Mouse (Mus musculus) heart, postnatal 36 days (tissue): ENCODE results near the gene Ppp6r2. TPM values are rescaled to one million over a fixed set of nuclear protein-coding genes. Genes with fewer than 3 reads are reported as not detected.

ENCODE experiments used
- DNase-seq, 2 experiments: peaks; one replicate each; pipeline ENCODE4 v3.0.0; 2021 to 2022
- intact Hi-C: fragments of 180-260 bp; cut with DNase I; formaldehyde crosslinking; loops from one replicate; pipeline ENCODE4 v1.15.1; 2025
- total RNA-seq, 2 experiments: library from RNA; stranded (reverse); gene quantifications; 2 replicates each; pipeline ENCODE4 v1.2.3; 2021

Ppp6r2 gene
- total RNA-seq, result 10 to 100 TPM; 70.5 to 72.5 TPM

DNA sequence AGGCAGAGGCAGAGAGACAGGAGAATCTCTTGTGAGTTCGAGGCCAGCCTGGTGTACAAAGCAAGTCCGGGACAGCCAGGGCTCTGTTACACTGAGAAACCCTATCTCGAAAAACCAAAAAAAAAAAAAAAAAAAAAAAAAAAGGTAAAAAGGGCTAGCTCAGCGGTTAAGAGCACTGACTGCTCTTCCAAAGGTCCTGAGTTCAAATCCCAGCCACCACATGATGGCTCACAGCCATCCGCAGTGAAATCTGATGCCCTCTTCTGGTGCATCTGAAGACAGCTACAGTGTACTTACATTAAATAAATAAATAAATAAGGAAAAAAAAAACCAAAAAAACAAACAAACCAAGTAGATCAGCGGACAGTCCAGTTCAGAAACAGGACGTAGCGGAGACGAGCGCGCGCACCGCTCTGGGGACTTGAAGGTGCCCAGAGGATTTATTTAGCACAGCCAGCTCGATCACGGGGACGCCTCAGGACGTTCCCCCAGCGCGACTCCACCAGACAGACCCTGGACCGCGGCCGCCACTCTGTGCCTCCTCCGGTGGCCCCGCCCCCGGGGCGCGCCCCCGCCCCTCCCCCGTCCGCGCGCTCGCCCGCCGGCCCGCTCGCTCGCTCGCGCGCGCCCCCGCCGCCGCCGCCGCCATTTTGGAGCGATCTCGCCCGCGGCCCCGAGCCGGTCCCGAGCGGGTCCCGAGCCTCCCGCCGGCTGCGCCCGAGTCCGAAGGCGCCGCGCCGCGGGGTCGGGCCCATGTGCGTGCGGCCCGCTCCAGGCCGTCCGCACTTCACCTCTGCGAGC, at the start of gene Ppp6r2:
Ppp6r2 (plus strand) TSS at position 639 of the 801 bp plus-strand sequence.
- peak; percentile 85 to 86 for DNase-seq
- intact Hi-C loops, result loop anchor here (1.0 to 5.0 kb wide), 6 partner anchors 14 to 384 kb away; partner anchors contain the start of genes Dennd6b and Tubgcp6

DNA sequence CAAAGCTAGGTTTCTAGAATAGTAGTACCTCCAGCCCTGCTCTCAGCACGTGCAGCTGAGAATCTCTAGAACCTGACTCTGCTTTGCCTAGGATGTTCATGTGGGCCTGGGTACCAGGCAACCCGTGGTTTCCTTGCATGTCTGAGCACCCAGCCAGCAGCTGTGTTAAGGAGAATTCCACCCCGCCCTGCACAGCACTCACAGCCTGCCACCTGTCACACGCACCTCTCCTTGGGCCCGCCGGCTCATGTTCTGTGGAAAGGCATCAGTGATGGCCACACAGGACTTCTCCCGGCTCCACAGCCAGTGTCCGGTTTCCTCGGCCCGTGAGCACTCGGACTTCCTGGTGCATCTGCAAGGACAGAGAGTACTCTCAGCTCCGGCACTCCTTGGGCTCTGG, 45.9 kb upstream of the Ppp6r2 start:
- DNase-seq, result no peak
- intact Hi-C loops, result no loop called here

DNA sequence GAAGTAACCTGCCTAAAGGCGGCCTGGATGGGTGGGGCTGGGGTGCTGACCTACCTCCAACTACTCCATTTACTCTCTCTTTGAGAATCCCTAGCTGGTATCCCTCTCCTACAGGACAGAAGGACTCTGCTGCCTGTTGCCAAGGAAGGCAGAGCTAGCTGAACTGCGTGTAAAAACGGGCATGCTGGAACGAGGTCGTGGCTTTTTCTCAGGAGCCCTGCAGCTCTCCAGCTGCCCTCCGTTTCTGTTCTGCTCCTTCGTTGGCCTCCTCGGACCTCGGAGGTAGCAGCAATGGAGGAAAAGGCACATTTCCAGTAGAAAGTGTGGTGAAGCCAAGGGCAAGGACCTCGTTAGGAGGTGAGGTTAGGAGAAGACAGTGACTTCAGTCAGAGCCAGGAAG, 42.4 kb upstream of the Ppp6r2 start:
- DNase-seq, result no peak
- intact Hi-C loops, result no loop called here

DNA sequence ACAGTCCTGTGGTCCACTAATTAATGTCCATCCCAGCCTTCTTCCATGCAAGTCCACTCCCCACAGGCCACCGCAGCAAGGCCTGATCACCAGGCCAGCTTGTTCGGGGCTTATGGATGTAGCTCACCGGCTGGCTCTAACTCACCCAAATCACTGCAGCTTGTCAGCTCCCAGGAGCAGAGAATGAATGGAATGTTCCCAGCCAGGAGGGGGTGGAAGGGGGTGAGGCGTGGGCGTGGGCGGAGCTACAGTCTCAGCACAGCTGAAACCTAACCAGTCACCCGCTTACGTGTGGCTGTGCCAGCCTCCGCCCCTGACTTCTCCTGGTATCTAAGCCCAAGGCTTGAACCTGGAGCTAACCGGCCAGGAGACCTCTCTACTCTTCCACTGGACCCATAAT, 41.9 kb upstream of the Ppp6r2 start:
- peak; percentile 73 to 77 for DNase-seq
- intact Hi-C loops, result no loop called here

DNA sequence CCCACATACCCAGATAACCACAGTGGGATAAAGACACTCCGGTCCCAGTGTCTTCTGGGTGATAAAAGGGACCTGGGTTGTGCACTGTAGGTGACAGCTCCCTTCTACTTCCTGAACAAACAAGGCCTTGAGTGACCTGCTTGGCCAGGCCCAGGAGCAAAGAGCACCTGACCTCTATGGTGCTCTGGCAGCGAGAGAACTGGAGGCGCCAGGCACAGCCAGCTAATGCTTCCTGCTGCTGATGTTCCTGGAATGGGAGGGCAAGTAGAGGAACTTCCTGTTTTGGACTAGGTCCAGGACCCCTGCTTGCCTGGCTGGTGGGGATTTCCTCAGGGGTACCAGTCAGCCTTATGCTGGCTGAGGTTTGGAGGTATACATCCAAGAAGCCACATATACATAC, 41.3 kb upstream of the Ppp6r2 start:
- intact Hi-C loops, result no loop called here
- DNase-seq, result peak; percentile 30 to 42

DNA sequence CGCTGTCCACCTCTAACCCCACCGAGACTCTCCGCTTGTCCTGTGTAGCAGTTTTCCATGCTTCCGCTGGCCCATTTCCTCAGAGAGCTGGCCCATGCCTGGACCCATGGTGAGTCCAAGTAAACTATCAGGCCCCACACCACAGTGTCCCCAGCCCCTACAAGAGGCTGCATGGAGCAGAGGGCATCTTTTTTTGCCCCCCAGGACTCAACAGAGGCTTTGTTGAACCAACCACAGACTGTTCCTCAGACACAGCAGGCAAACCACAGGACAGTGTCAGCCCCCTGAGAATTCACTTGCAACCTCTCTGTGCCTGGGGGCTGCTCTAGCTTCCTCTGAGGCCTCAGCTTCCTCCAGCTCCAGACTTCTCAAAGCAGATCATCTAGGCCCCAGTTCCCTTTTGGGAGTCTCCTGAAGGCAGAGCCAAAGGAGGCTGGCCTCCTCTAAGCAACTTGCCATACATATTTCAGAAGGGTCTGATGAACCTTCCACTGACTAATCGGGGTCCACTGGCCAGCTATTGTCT, 39.8 kb upstream of the Ppp6r2 start:
- intact Hi-C loops, result no loop called here
- no peak for DNase-seq

DNA sequence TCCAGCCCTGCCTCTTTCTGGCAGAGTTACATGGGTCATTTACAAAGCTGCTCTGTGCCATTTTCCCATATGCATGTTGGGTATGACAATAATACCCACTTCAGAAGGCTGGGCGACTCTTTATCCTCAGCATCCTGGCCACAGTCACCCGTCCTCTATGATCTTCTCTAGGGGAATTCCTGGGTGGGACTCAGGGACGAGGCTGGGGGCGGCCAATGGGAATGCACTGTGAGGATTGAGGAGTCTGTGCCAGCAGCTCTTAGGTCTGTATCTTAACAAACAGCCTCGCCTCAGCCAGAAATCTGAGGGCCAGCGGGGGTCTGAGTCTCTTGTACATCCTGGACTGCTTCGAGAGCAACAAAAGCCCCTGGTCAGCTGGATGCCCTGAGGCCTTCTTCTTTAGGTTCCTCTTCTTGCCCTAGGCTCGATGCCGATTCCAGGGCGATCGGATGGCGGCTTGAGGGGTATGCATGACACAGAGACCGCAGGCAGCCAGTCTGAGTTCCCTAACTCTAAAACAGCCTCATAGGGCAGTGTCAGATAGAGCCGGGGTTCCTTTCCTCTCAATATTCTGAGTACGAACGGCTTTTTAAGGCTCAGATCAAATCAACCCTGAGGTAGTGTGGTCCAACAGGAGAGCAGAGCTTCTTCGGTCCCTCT, 38.9 kb upstream of the Ppp6r2 start:
- peak in 1 of 2 experiments; percentile 17 for DNase-seq
- intact Hi-C loops, result no loop called here

DNA sequence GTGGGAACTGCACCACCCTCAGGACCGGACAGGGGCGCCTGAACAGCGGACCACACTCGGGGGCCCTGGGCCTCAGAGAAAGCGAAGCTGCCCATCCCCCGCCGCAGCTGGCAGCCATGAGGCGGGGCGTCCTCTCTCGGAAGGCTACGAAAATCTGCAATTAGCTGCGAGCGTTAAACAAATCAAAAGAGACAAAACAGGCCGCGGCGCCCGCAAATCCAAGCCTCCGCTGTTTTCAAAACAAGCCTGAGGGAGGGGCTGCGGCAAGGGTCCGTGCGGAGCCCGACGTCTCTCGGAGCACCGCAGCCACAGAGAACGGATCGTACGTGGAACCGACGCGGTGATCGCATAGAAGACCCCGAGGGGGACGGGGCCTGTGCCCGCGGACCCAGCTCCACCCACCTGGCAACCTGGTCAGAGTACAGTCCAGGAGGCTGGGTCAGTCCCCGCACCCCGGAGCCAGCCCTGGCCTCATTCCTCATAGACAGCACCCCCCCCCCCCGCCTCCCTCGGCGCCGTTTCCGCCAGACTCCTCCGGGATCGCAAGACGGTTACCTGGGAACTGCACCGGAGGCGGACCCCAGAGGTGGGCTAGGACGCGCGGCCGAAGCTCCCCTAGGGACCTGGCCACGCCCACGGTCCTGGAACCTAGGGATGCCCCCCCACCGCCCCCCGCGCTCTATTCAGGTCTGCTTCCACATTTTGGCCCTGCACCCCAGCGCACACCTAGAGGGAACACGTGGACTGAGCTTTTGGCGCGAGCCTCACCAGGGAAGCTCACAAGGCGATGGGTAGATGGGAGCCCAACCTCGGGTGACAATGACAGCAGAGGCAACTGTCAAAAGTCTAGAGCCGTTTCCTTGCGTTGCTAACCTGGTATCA, 38.1 kb upstream of the Ppp6r2 start:
- DNase-seq, result peak; percentile 43 to 59

DNA sequence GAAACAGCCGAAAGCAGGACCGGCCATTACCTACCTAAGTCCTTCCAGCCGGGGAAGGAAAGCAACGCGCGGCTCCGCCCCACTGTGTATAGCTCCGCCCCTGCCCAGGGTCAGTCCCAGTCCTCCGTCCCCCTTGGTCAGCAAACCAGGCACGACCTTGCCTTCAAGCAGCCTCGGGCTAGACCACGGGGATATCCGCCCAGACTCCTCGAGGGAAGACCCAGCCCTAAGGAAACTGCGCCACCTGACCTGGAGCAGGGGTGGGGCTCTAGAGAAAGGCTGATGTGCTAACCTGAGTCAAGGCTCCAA, 37.5 kb upstream of the Ppp6r2 start:
- peak; percentile 60 for DNase-seq
- intact Hi-C loops, result no loop called here

More for the DNA sequence above, 38.1 kb upstream of the Ppp6r2 start:
- intact Hi-C loops, result no loop called here

DNA sequence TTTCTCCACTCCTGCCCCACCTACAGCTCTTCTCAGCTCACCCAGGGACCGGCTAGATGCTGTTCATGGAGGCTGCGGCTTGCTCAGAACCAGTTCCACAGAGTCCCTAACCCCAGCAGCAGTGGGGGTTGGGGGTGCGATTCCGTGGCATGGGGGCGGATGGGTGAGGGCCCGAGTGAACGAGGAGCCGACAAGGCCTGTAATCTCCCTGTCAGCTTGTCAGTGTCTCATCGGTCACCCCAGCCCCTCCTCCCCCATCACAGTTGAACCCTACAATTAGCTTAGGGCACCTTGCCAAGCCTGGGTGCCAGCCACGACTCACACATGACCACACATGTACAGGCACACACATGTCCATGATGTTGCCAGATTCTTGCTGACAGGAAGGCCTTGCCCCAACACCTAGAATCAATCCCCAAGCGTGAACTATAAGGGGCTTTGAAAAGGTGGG, 36.4 kb upstream of the Ppp6r2 start:
- intact Hi-C loops, result no loop called here
- DNase-seq, result no peak

DNA sequence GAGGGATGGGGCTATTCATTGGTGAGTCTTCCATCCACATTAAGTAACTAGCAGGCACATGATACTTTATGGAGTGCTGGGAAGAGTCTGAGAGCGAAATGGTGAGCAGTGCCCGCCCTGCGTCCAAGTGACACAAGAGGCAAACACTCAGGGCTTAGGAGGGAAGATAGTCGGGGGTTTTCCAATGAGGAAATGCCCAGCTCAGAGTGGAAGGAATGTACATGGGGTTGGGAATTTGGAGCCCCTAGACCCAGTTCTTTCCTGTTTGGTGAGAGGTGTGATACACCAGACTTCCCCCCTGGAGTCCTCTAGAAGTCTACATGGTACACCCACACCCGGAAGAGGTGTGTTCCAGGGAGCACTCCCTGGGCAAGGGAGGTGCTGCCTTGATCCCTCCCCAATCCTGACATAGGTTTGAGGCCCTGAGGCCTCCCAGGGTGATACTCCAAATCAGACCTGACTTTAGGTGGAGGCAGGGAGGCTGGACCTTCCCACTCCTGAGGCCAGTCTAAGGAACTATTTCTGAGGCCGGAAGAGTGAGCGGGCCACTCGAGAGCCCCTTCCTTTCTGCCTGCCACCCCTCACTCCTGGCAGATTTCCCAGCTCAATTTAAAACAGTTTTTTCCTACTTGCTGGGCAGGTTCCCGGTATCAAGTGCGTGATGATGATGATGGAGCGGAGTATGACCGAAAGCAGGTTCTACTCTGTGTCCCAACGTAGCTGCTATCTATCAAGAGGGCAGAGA, 35.8 kb upstream of the Ppp6r2 start:
- no peak for DNase-seq
- intact Hi-C loops, result no loop called here

DNA sequence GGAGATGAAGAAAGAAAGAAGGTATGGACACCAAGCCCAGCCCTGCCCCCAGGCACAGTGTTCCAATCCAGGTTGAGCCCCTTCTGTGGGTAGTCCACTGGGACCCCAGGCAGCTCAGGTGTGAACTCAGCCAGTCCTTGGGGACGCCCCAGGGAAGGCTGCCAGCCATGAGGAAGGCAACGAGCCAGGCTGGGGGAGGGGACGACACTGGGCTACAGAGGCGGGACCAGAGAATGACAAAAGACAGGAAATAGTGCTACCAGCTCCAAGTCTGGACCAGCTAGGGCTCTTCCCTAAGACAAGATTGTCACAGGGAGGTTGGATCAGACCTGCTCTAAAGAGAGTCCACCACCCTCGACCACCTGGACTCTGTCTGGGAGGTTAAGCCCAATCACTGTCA, 34.2 kb upstream of the Ppp6r2 start:
- DNase-seq, result peak; percentile 90 to 93
- intact Hi-C loops, result no loop called here

DNA sequence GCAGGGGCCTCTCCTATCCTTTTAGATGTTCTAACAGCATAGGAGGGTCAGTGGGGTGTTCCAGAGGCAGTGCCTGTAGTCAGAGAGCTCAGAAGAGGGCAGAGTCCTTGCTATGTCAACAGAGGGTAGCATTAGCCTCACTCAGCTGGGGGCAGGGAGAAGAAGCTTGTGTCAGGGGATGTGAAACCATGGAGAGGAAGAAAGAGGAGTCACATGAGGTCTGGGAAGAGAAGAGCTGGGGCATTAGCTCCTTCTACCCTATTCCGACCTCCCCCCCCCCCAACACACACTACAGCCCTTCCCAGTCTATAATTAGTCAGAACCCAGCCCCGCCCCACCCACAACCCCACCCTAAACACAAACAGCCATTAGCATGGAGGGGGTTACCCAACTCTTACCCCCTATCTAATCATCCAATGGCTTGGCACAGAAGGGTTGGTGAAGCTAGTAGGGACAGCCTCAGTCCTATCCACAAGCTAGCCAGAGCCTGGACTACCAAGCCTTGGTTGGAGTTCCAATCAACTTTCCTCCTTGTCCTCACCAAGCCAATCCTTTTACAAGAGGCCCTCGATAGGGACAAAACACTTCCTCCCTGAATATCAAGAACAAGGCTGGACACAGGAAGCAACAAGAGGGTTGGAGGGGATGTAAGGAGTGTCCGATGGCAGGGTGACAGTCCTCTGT, 33.6 kb upstream of the Ppp6r2 start:
- intact Hi-C loops, result no loop called here
- DNase-seq, result peak; percentile 28 to 47

DNA sequence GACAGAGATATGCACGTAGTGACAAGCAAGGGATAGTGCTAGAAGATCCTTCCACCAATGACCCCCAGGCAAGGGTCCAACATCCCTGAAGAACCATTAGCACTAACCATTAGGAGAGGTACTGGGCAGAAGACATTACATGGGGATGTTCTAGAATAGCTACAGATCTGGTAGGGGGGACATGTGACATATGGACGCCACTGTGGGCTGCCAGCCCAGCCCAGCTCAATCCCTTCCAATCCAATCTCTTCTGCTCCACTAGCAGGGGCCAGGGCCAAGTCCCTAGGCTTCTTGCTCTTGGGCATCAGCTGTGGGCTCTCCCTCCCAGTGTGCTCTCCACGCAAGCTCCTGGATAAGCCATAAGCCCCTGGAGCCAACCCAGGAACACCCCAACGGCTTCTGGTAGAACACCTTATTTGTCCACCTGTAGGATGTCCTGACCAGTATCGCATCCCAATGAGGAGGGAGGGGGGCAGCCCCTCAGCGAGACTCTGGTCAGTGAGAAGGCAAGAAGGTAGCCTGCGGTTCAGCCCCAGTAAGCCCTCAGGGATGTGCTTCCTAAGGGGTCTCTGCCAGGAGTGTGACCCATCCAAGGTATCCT, 33.0 kb upstream of the Ppp6r2 start:
- intact Hi-C loops, result no loop called here
- DNase-seq, result peak in 1 of 2 experiments; percentile 22

DNA sequence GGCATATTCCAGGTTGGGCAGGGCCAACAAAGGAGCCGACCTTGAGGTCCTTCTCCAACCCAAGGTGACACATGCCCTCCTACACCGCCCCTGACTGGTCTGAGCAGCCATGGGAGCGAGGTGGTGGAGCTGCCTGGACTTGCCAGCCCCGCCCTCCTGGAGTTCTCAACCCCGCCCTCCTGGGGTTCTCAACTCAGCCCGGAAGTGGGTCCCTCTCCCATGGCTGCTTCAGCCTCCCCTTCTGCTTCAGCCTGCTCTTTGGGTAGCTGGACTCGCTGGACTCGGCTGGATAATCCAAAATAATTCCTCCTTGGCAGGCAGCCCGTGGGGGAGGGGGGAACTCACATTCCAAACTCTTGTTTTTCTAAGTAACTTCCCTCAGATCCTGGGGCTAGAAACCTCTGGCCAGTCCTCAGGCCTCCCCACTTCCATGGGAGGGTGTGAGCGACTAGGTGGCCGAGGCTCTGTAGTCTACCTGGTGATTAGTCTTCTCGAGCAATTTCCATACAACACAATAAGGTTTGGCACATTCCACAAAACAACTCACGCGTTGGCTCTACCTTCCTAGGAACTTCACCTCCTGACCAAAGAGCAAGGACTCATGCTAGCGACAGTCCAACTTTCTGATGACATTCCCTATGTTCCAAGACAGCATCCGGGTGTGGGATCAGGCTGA, 32.3 kb upstream of the Ppp6r2 start:
- peak; percentile 70 to 78 for DNase-seq
- intact Hi-C loops, result no loop called here

DNA sequence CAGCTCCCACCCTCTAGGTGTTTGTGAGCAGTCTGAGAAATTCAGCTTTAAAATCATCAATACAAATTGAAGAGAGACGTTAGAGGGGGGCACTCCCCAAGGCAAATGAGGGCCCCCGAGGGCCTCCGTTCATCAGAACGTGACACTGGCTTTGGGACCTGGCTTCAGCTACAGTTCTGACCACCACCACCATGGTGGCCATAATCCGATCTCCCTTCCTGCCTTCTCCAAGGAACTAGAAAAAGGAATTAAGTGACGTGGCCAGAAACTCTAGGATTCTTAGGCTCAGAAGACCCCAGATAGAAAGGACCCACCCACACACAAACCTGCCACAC, 31.8 kb upstream of the Ppp6r2 start:
- no peak for DNase-seq
- intact Hi-C loops, result no loop called here

DNA sequence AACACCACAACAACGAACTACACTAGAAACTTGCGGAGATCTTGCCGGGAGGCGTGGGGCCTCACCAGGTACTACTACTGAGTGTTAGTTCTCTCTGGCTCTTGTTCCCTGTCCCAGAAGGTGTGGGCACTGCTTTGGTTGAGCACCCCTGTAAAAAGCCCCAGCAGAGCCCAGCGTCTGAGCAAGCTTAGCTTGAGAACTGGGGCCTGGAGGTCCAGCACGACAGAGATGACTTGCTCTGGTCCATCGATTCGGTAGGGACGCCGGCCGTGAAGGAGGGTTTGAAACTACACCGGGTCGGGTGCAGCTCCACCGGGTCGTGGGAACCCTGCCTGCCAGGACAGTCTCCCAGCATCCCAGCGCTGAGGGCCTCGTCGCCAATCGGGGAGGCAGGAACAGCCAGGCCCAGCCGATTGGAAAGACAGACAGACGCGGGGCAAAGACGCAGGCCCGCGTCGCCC, 31.2 kb upstream of the Ppp6r2 start:
- intact Hi-C loops, result no loop called here
- peak in 1 of 2 experiments; percentile 21 for DNase-seq

DNA sequence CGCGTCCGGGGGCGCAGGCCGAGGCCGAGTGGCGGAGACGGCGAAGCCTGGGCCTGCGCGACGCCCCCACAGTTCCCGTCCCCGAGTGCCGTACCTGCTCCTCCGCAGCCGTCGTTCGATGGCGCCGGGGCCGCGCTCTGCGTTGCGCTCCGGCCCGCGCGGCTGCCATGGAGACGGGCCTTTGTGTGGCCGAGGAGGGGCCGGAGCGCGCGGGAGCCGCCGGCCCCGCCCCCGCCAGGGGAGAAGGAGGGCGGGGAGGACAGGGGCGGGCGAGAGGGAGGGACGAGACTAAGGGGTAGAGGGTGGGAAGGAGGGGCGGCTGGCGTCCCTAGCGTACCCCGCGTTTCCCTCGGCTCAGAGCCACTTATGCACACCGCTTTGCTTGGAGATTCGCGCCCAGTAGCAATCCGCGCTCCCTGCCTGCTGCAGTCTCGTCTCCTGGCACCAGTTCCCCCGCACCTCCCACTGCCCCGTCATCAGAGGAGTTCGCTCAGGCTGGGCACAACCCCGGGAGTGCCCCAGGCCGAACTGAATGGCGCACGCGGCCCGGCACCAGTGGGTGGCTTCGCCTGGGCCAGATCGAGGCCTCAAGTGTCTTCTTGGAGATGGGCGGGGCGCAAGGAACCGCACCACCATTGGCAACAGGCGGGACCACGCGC, 30.7 kb upstream of the Ppp6r2 start, which contains the start of gene Plxnb2:
Plxnb2 (minus strand) TSS at position 218 of the 659 bp plus-strand sequence.
- DNase-seq, result peak; percentile 77 to 87
- intact Hi-C loops, result loop anchor here (1.0 kb wide), 1 partner anchor 16 kb away; the partner anchor contains the start of gene Dennd6b
